Mouse (Mus musculus): ENCODE results near the gene Ap3b1. TPM values are rescaled to one million over a fixed set of nuclear protein-coding genes. Genes with fewer than 3 reads are reported as not detected.

Ap3b1 gene
- 53.2 and 60.7 TPM in 2 replicates for total RNA-seq (2012; rRNA removed)
- 40.8 and 46.0 TPM in 2 replicates for total RNA-seq (2014; rRNA removed)
- 100 and 113 TPM in 2 replicates for polyA plus RNA-seq (2012; ENCODE audit: insufficient read length, low read depth)

DNA sequence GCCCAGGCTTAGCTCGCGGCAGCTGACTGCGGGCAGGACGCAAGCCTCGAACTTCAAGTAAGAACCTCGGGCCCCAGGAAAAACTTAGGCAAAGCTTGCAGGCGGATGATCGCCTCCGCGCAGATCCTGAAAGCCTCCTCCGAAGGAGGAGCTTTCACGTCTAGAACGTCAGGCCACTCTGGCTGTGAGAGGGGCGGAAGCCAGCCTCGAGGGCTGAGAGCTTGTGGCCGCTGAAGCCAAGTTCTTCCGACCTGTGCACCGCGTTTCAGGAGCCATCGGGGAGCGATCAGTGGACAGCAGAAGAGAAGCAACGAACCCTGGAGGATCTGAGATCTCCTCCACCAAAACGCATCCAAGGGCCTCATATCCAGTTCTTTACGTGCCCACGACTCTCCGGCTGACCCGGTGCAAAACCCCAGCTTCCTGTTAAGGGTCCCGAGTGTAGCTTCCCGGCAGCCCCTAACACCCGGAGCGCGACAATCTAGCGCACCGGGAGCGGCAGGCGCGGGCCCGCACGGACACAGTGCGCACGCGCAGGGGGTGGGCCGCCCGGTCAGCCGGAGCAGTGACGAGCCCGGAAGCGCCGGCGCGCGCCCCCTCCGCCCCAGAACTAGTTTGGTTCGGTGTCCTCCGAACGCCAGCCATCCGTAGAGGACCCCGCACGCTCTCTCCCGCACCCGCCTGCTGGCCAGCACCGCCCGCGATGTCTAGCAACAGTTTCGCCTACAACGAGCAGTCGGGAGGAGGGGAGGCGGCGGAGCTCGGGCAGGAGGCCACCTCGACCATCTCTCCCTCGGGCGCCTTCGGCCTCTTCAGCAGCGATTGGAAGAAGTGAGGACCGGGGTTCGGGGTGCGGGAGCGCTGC, at the start of gene Ap3b1:
Ap3b1 (plus strand) TSS at position 560 of the 865 bp plus-strand sequence.
- peak; percentile 80 for DNase-seq (ENCODE audit: extremely low read depth)
- dilution Hi-C loops (cut with MboI; ENCODE audit: extremely low pct_ligation_motif_present, extremely low pct_unique_long_range_greater_than_20kb, low sequenced_read_pairs), result no loop called here
- in situ Hi-C loops (cut with MboI; ENCODE audit: low pct_ligation_motif_present, low pct_unique_long_range_greater_than_20kb, low sequenced_read_pairs), result no loop called here
- H3K36me3 ChIP-seq (replicated peaks in 1 of 2; ENCODE audit: control insufficient read depth in 1 of 2, insufficient read depth in 1 of 2, low read length in 1 of 2), result peaks cover 3 to 19% of the 10 kb centered on the region in 2 experiments
- peak within 1 kb of the TSS; percentile 74 to 94 (median 75) for H3K4me3 ChIP-seq (replicated peaks in 1 of 3; ENCODE audit: low read depth in 2 of 3, low read length in 2 of 3, poor library complexity in 1 of 3)
- H3K9ac ChIP-seq (ENCODE audit: insufficient read depth, low read depth), result peak within 1 kb of the TSS; percentile 65
- H3K79me2 ChIP-seq (replicated peaks; ENCODE audit: control insufficient read depth, extremely low read depth, insufficient read depth, poor library complexity, severe bottlenecking), result peaks cover 32% of the 10 kb centered on the region
- peak within 1 kb of the TSS; percentile 43 for H3K27ac ChIP-seq (ENCODE audit: insufficient read depth, low read depth)
- peaks cover 3 to 22% of the 10 kb centered on the region in 2 experiments; a peak in 3 of 4 replicates for H3K4me1 ChIP-seq (ENCODE audit: control insufficient read depth in 1 of 2, insufficient read depth in 2 of 2)
- no peaks in the 10 kb centered on the region for H3K27me3 ChIP-seq (replicated peaks)
- peak within 1 kb of the TSS; percentile 68 for H3K4me2 ChIP-seq (ENCODE audit: insufficient read depth, low read depth, poor library complexity, severe bottlenecking)
- H3K9me3 ChIP-seq (replicated peaks; ENCODE audit: low read length), result peaks cover 3% of the 10 kb centered on the region
- TF ChIP-seq NRF1 (IDR thresholded peaks at IDR 0.05; ENCODE audit: low read depth, low read length), result peak; percentile 96
- no peak for TF ChIP-seq UBTF (IDR thresholded peaks at IDR 0.05; ENCODE audit: low read depth, low read length)
- peak; percentile 59; the same call in 1 of the 2 replicates for TF ChIP-seq MAZ (IDR thresholded peaks at IDR 0.05; ENCODE audit: low read depth, low read length)
- TF ChIP-seq ETS1 (conservative IDR thresholded peaks at IDR 0.05; ENCODE audit: low read depth, low read length), result 0 out of 2 replicates have a peak, but pooled peaks have one; percentile 22
- no peak for TF ChIP-seq RCOR1 (conservative IDR thresholded peaks at IDR 0.05; ENCODE audit: low read depth, low read length)
- no peak for TF ChIP-seq RAD21 (IDR thresholded peaks at IDR 0.05; ENCODE audit: low read depth, low read length)
- no peak; the same call in 1 of the 2 replicates for TF ChIP-seq MYC (IDR thresholded peaks at IDR 0.05; ENCODE audit: low read depth, low read length)
- no peak for TF ChIP-seq USF2 (conservative IDR thresholded peaks at IDR 0.05; ENCODE audit: low read depth, low read length)
- TF ChIP-seq PAX5 (IDR thresholded peaks at IDR 0.05; ENCODE audit: low read length), result no peak
- TF ChIP-seq POLR2A (IDR thresholded peaks at IDR 0.05; ENCODE audit: low read depth, low read length), result peak; percentile 90
- TF ChIP-seq ZNF384 (IDR thresholded peaks at IDR 0.05; ENCODE audit: low read depth, low read length), result no peak
- TF ChIP-seq MXI1 (IDR thresholded peaks at IDR 0.05; ENCODE audit: low read depth, low read length), result peak; percentile 51; the same call in 1 of the 2 replicates
- TF ChIP-seq MAX (IDR thresholded peaks at IDR 0.05; ENCODE audit: low read length), result peak; percentile 44; the same call in 1 of the 2 replicates
- TF ChIP-seq ELF1 (IDR thresholded peaks at IDR 0.05; ENCODE audit: low read depth, low read length), result peak; percentile 95
- TF ChIP-seq SIN3A (IDR thresholded peaks at IDR 0.05; ENCODE audit: low read length), result peak; percentile 52; the same call in 1 of the 2 replicates
- TF ChIP-seq ZMIZ1 (IDR thresholded peaks at IDR 0.05; ENCODE audit: low read depth, low read length), result peak; percentile 67; the same call in 1 of the 2 replicates
- no peak for TF ChIP-seq POLR2AphosphoS2 (IDR thresholded peaks at IDR 0.05; ENCODE audit: low read depth, low read length)
- no peak; the same call in 1 of the 2 replicates for TF ChIP-seq IRF4 (IDR thresholded peaks at IDR 0.05; ENCODE audit: low read depth, low read length)
- TF ChIP-seq SMC3 (IDR thresholded peaks at IDR 0.05; ENCODE audit: low read depth, low read length), result no peak
- no peak for TF ChIP-seq EP300 (IDR thresholded peaks at IDR 0.05; ENCODE audit: low read length)
- TF ChIP-seq E2F4 (IDR thresholded peaks at IDR 0.05; ENCODE audit: insufficient replicate concordance, low read depth, low read length), result no peak
- no peak for TF ChIP-seq JUND (conservative IDR thresholded peaks at IDR 0.05; ENCODE audit: low read depth, low read length)
- peak; percentile 54; the same call in 1 of the 2 replicates for TF ChIP-seq MEF2A (IDR thresholded peaks at IDR 0.05; ENCODE audit: borderline replicate concordance, low read depth, low read length)
- no peak for TF ChIP-seq CHD2 (IDR thresholded peaks at IDR 0.05; ENCODE audit: low read length)
- no peak for TF ChIP-seq ZC3H11A (IDR thresholded peaks at IDR 0.05; ENCODE audit: low read depth, low read length)
- TF ChIP-seq BHLHE40 (IDR thresholded peaks at IDR 0.05; ENCODE audit: low read depth, low read length), result peak; percentile 48
- no peak for TF ChIP-seq GABPA (IDR thresholded peaks at IDR 0.05; ENCODE audit: insufficient replicate concordance, low read depth, low read length)
- no peak for TF ChIP-seq USF1 (IDR thresholded peaks at IDR 0.05; ENCODE audit: low read depth, low read length)
- peak; percentile 45; the same call in 1 of the 2 replicates for TF ChIP-seq KAT2A (IDR thresholded peaks at IDR 0.05; ENCODE audit: insufficient replicate concordance, low read length)
- TF ChIP-seq TCF12 (IDR thresholded peaks at IDR 0.05; ENCODE audit: low read depth, low read length), result peak; percentile 78
- TF ChIP-seq CTCF (conservative IDR thresholded peaks at IDR 0.05 in 1 of 2, IDR thresholded peaks at IDR 0.05 in 1 of 2; ENCODE audit: low read depth in 2 of 2, low read length in 2 of 2), result no peak
- TF ChIP-seq TBP (conservative IDR thresholded peaks at IDR 0.05; ENCODE audit: low read depth, low read length), result 0 out of 2 replicates have a peak, but pooled peaks have one; percentile 13
- TF ChIP-seq CHD1 (IDR thresholded peaks at IDR 0.05; ENCODE audit: low read depth, low read length), result no peak
- TF ChIP-seq MAFK (IDR thresholded peaks at IDR 0.05; ENCODE audit: insufficient replicate concordance, low read length), result no peak
- peak; percentile 56 for TF ChIP-seq HCFC1 (IDR thresholded peaks at IDR 0.05; ENCODE audit: low read depth, low read length)
- no peak for TF ChIP-seq JUN (IDR thresholded peaks at IDR 0.05; ENCODE audit: insufficient read depth, low read depth, low read length)
- TF ChIP-seq ZKSCAN1 (IDR thresholded peaks at IDR 0.05; ENCODE audit: borderline replicate concordance, low read depth, low read length), result no peak
